Mouse (Mus musculus) liver, embryonic 16.5 days (tissue): ENCODE results near the gene Stt3b. TPM values are rescaled to one million over a fixed set of nuclear protein-coding genes. Genes with fewer than 3 reads are reported as not detected.

Experiments used
- ATAC-seq: fragments of 200-750 bp; cut with Nextera tagmentation; 2 replicates; pipeline ENCODE4 v1.8.0; 2017; ENCODE audit warnings: low read depth, mild to moderate bottlenecking, moderate number of reproducible peaks, moderate library complexity
- H3K27ac ChIP-seq: fragments of 300-500 bp; sonication (generic); 2 replicates; pipeline ENCODE4 v1.5.1; 2014; ENCODE audit warnings: mild to moderate bottlenecking, low read length
- H3K27me3 ChIP-seq: fragments of 300-500 bp; sonication (generic); 2 replicates; pipeline ENCODE4 v1.6.1; 2014; ENCODE audit warnings: low read depth, low read length, mixed read lengths; ENCODE audit not compliant: control insufficient read depth, insufficient read depth
- H3K36me3 ChIP-seq: fragments of 300-500 bp; sonication (generic); 2 replicates; pipeline ENCODE4 v1.6.1; 2014; ENCODE audit warnings: mild to moderate bottlenecking; ENCODE audit not compliant: control insufficient read depth, insufficient read depth
- H3K4me1 ChIP-seq: fragments of 300-500 bp; sonication (generic); 2 replicates; pipeline ENCODE4 v1.6.1; 2014; ENCODE audit warnings: low read depth, low read length, mixed read lengths; ENCODE audit not compliant: control insufficient read depth
- H3K4me2 ChIP-seq: fragments of 300-500 bp; sonication (generic); 2 replicates; pipeline ENCODE4 v1.6.1; 2014; ENCODE audit warnings: low read depth, low read length, mixed read lengths
- H3K4me3 ChIP-seq: fragments of 300-500 bp; sonication (generic); 2 replicates; pipeline ENCODE4 v1.5.1; 2014; ENCODE audit warnings: low read depth, mild to moderate bottlenecking, low read length
- H3K9ac ChIP-seq: fragments of 300-500 bp; sonication (generic); 2 replicates; pipeline ENCODE4 v1.6.1; 2014; ENCODE audit warnings: low read depth, low read length
- H3K9me3 ChIP-seq: fragments of 300-500 bp; sonication (generic); replicated peaks from 2 replicates; pipeline ENCODE4 v1.6.1; 2016; ENCODE audit warnings: low read length; ENCODE audit not compliant: control insufficient read depth
- WGBS: fragments of 180-500 bp; shearing (Covaris S2); extraction: QIAGEN DNeasy Blood & Tissue Kit; methylation state at CpG from one replicate; pipeline ENCODE4 v1.1.7; 2014; ENCODE audit not compliant: insufficient replicate concordance; 5-methylcytosine and 5-hydroxymethylcytosine counted together
- polyA plus RNA-seq: library from polyadenylated mRNA; unstranded; fragments of >200 nt; fragmentation: Nextera tagmentation; extraction: Ambion mirVana; gene quantifications from 2 replicates; pipeline ENCODE4 v1.2.1, GENCODE M21; 2015

Gene Stt3b
- polyA plus RNA-seq, 1 experiment from 2014 or later = 62.9 TPM

GRCm38 (mm10) chr9:115220466-115220865 is 89.8 kb downstream of the Stt3b start:
- no peaks in the 10 kb centered on the region for H3K9me3 ChIP-seq
- H3K27me3 ChIP-seq = no peaks in the 10 kb centered on the region
- no peak overlapping the region for H3K4me2 ChIP-seq
- H3K9ac ChIP-seq = no peak overlapping the region
- no peak overlapping the region for H3K27ac ChIP-seq
- H3K4me3 ChIP-seq = no peak overlapping the region
- H3K4me1 ChIP-seq = peaks cover 11% of the 10 kb centered on the region
- H3K36me3 ChIP-seq = no peaks in the 10 kb centered on the region
- ATAC-seq = no peak
- WGBS = 60% methylated on average over 7 of the region's 7 CpGs

GRCm38 (mm10) chr9:115217984-115218383 is 92.2 kb downstream of the Stt3b start:
- peaks cover 11% of the 10 kb centered on the region for H3K4me1 ChIP-seq
- peak; percentile 56 for ATAC-seq
- 33% methylated on average over 9 of the region's 9 CpGs for WGBS
- no peaks in the 10 kb centered on the region for H3K36me3 ChIP-seq
- no peaks in the 10 kb centered on the region for H3K27me3 ChIP-seq
- no peak overlapping the region for H3K4me2 ChIP-seq
- no peaks in the 10 kb centered on the region for H3K9me3 ChIP-seq
- H3K9ac ChIP-seq = no peak overlapping the region
- no peak overlapping the region for H3K4me3 ChIP-seq
- no peak overlapping the region for H3K27ac ChIP-seq

GRCm38 (mm10) chr9:115215830-115216701 is 94.2 kb downstream of the Stt3b start:
- no peaks in the 10 kb centered on the region for H3K9me3 ChIP-seq
- no peaks in the 10 kb centered on the region for H3K27me3 ChIP-seq
- H3K9ac ChIP-seq = no peak overlapping the region
- no peak overlapping the region for H3K4me3 ChIP-seq
- no peak overlapping the region for H3K27ac ChIP-seq
- peak; percentile 58 for ATAC-seq
- H3K36me3 ChIP-seq = no peaks in the 10 kb centered on the region
- no peak overlapping the region for H3K4me2 ChIP-seq
- 38% methylated on average over 20 of the region's 21 CpGs for WGBS
- peaks cover 11% of the 10 kb centered on the region for H3K4me1 ChIP-seq

GRCm38 (mm10) chr9:115214572-115215571 is 95.3 kb downstream of the Stt3b start:
- H3K9me3 ChIP-seq = no peaks in the 10 kb centered on the region
- no peaks in the 10 kb centered on the region for H3K27me3 ChIP-seq
- no peaks in the 10 kb centered on the region for H3K36me3 ChIP-seq
- H3K4me3 ChIP-seq = no peak overlapping the region
- 32% methylated on average over 7 of the region's 7 CpGs for WGBS
- no peak for ATAC-seq
- H3K9ac ChIP-seq = no peak overlapping the region
- H3K27ac ChIP-seq = no peak overlapping the region
- peaks cover 11% of the 10 kb centered on the region for H3K4me1 ChIP-seq
- no peak overlapping the region for H3K4me2 ChIP-seq

GRCm38 (mm10) chr9:115213755-115214264 is 96.4 kb downstream of the Stt3b start:
- H3K27ac ChIP-seq = no peak overlapping the region
- no peak overlapping the region for H3K4me3 ChIP-seq
- no peak overlapping the region for H3K4me2 ChIP-seq
- WGBS = 67% methylated on average over 5 of the region's 5 CpGs
- H3K9ac ChIP-seq = no peak overlapping the region
- H3K4me1 ChIP-seq = peaks cover 21% of the 10 kb centered on the region
- H3K9me3 ChIP-seq = no peaks in the 10 kb centered on the region
- ATAC-seq = no peak
- H3K36me3 ChIP-seq = no peaks in the 10 kb centered on the region
- no peaks in the 10 kb centered on the region for H3K27me3 ChIP-seq

- no peak for ATAC-seq
- H3K4me3 ChIP-seq = no peak overlapping the region
- H3K9ac ChIP-seq = no peak overlapping the region
- no peak overlapping the region for H3K27ac ChIP-seq
- H3K9me3 ChIP-seq = no peaks in the 10 kb centered on the region
- 77% methylated on average over 12 of the region's 12 CpGs for WGBS
- H3K4me1 ChIP-seq = peaks cover 16% of the 10 kb centered on the region
- no peaks in the 10 kb centered on the region for H3K36me3 ChIP-seq
- H3K27me3 ChIP-seq = no peaks in the 10 kb centered on the region
- H3K4me2 ChIP-seq = no peak overlapping the region
Observed at GRCm38 (mm10) chr9:115210535-115210934, 99.7 kb downstream of the Stt3b start.

GRCm38 (mm10) chr9:115209737-115210136 is 100.5 kb downstream of the Stt3b start:
- Histone ChIP-seq H3K4me2 (no peak overlapping the region), H3K27me3 (no peaks in the 10 kb centered on the region), H3K4me1 (peaks cover 16% of the 10 kb centered on the region), H3K9ac (no peak overlapping the region), H3K27ac (no peak overlapping the region), H3K9me3 (no peaks in the 10 kb centered on the region), H3K36me3 (no peaks in the 10 kb centered on the region), H3K4me3 (no peak overlapping the region)
- ATAC-seq = peak; percentile 81
- 23% methylated on average over 7 of the region's 7 CpGs for WGBS

- no peak overlapping the region for H3K9ac ChIP-seq
- ATAC-seq = 0 out of 2 replicates have a peak, but pooled peaks have one; percentile 31
- no peak overlapping the region for H3K4me3 ChIP-seq
- no peaks in the 10 kb centered on the region for H3K9me3 ChIP-seq
- H3K27me3 ChIP-seq = no peaks in the 10 kb centered on the region
- no peak overlapping the region for H3K4me2 ChIP-seq
- no peak overlapping the region for H3K27ac ChIP-seq
- no peaks in the 10 kb centered on the region for H3K36me3 ChIP-seq
- H3K4me1 ChIP-seq = peaks cover 16% of the 10 kb centered on the region
- WGBS = 46% methylated on average over 5 of the region's 5 CpGs
Observed at GRCm38 (mm10) chr9:115206219-115206618, 104.0 kb downstream of the Stt3b start.
